Mouse (Mus musculus) forebrain, embryonic 11.5 days (tissue): Measurements from ENCODE around the gene Acmsd. TPM values are rescaled to one million over a fixed set of nuclear protein-coding genes. Genes with fewer than 3 reads are reported as not detected.

Source experiments
- ATAC-seq: fragments of 200-750 bp; cut with Nextera tagmentation; replicated peaks from 2 replicates; pipeline ENCODE4 v1.8.0; 2017; ENCODE audit warnings: moderate TSS enrichment; ENCODE audit not compliant: low FRiP score
- DNase-seq: peaks from one replicate; pipeline ENCODE4 v3.0.0-alpha.2; 2017; ENCODE audit warnings: low spot score
- H3K27ac ChIP-seq: fragments of 300-500 bp; sonication (generic); 2 replicates; pipeline ENCODE4 v1.5.1; 2014; ENCODE audit warnings: low read depth, low read length
- H3K27me3 ChIP-seq: fragments of 300-500 bp; sonication (generic); 2 replicates; pipeline ENCODE4 v1.6.1; 2014; ENCODE audit warnings: mild to moderate bottlenecking, low read length, mixed read lengths; ENCODE audit not compliant: control insufficient read depth, insufficient read depth
- H3K36me3 ChIP-seq: fragments of 300-500 bp; sonication (generic); 2 replicates; pipeline ENCODE4 v1.6.1; 2014; ENCODE audit warnings: mild to moderate bottlenecking, low read length, moderate library complexity, mixed read lengths; ENCODE audit not compliant: control insufficient read depth, insufficient read depth
- H3K4me1 ChIP-seq: fragments of 300-500 bp; sonication (generic); replicated peaks from 2 replicates; pipeline ENCODE4 v1.6.1; 2014; ENCODE audit warnings: low read length, mixed read lengths; ENCODE audit not compliant: control insufficient read depth, insufficient read depth
- H3K4me2 ChIP-seq: fragments of 300-500 bp; sonication (generic); 2 replicates; pipeline ENCODE4 v1.6.1; 2014; ENCODE audit warnings: low read depth, mild to moderate bottlenecking, low read length, moderate library complexity, mixed read lengths; ENCODE audit not compliant: severe bottlenecking
- H3K4me3 ChIP-seq: fragments of 300-500 bp; sonication (generic); 2 replicates; pipeline ENCODE4 v1.5.1; 2014; ENCODE audit warnings: low read depth, low read length
- H3K9ac ChIP-seq: fragments of 300-500 bp; sonication (generic); 2 replicates; pipeline ENCODE4 v1.6.1; 2014; ENCODE audit warnings: low read length
- H3K9me3 ChIP-seq: fragments of 300-500 bp; sonication (generic); 2 replicates; pipeline ENCODE4 v1.6.1; 2016; ENCODE audit warnings: low read length, mixed read lengths; ENCODE audit not compliant: control insufficient read depth
- WGBS: fragments of 180-500 bp; shearing (Covaris S2); extraction: QIAGEN DNeasy Blood & Tissue Kit; methylation state at CpG from one replicate; pipeline ENCODE4 v1.1.7; 2014; 5-methylcytosine and 5-hydroxymethylcytosine counted together
- polyA plus RNA-seq: library from polyadenylated mRNA; unstranded; fragments of >200 nt; fragmentation: Nextera tagmentation; extraction: Ambion mirVana; gene quantifications from 2 replicates; pipeline ENCODE4 v1.2.1, GENCODE M21; 2014

Gene Acmsd
- polyA plus RNA-seq, 1 experiment from 2014 or later = 0.23 TPM

DNA sequence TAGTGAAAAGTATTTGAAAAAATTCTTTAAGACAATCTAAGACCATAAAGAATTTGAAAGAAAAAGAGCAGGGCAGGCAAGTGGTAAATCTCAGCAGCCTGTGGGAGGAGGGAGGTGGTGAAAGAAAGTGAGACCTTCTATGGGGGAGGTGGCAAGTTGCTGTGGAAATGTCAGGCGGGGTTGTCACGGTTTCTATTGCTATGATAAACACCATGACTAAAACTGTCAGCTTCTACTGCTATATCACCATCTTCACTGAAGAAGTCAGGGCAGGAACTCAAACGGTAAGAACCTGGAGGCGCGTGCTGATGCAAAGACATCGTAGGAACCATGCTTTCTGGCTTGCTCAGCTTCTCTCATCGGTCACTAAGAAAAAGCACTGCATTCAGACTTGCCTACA lies 83.7 kb downstream of the Acmsd start:
- Histone ChIP-seq H3K4me1 (no peaks in the 10 kb centered on the region), H3K9me3 (no peaks in the 10 kb centered on the region), H3K4me2 (no peak overlapping the region), H3K36me3 (no peaks in the 10 kb centered on the region), H3K9ac (no peak overlapping the region), H3K27ac (no peak overlapping the region), H3K4me3 (no peak overlapping the region), H3K27me3 (no peaks in the 10 kb centered on the region)
- ATAC-seq (no peak), DNase-seq (no peak)
- WGBS = 88% methylated on average over 7 of the region's 7 CpGs

DNA sequence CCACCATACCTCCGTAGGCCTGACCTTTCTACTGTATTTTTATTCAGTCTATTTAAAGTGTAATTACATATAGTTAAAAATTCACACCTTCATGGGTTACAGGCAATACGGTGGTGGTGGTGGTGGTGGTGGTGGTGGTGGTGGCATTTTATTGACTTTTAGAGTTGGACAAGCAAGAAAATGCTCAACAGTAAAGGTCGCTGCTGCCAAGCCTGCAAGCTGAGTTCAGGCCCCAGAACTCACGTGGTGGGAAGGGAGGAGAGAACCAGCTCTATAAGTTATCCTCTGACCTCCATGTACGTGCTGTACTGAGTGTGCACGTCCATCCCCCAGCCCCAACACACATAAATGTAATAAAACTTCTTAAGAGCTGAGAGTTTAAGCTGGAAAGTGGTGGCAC lies 87.2 kb downstream of the Acmsd start:
- no peaks in the 10 kb centered on the region for H3K4me1 ChIP-seq
- DNase-seq = no peak
- no peaks in the 10 kb centered on the region for H3K9me3 ChIP-seq
- no peaks in the 10 kb centered on the region for H3K36me3 ChIP-seq
- H3K27ac ChIP-seq = no peak overlapping the region
- no peaks in the 10 kb centered on the region for H3K27me3 ChIP-seq
- WGBS = 85% methylated on average over 6 of the region's 6 CpGs
- no peak for ATAC-seq
- no peak overlapping the region for H3K4me3 ChIP-seq
- no peak overlapping the region for H3K4me2 ChIP-seq
- H3K9ac ChIP-seq = no peak overlapping the region

Other genes starting within 250 kb of the Acmsd start
- 22.8 and 23.4 TPM in 2 replicates for gene Tmem163, start 49.9 kb upstream of the Acmsd start, polyA plus RNA-seq
- 109 and 123 TPM in 2 replicates for gene Ccnt2, start 44.8 kb downstream of the Acmsd start, polyA plus RNA-seq
- gene Map3k19, start 125.6 kb downstream of the Acmsd start, polyA plus RNA-seq = not detected in 2 replicates
- 15.4 and 17.7 TPM in 2 replicates for gene Rab3gap1, start 139.4 kb downstream of the Acmsd start, polyA plus RNA-seq